Mouse (Mus musculus) hindbrain, embryonic 13.5 days (tissue): ENCODE measurements around the gene Kat2a. TPM values are rescaled to one million over a fixed set of nuclear protein-coding genes. Genes with fewer than 3 reads are reported as not detected.

Experiments used
- ATAC-seq: fragments of 200-750 bp; cut with Nextera tagmentation; 2 replicates; pipeline ENCODE4 v1.8.0; 2017; ENCODE audit warnings: moderate TSS enrichment; ENCODE audit not compliant: low FRiP score
- H3K27ac ChIP-seq: fragments of 300-500 bp; sonication (generic); 2 replicates; pipeline ENCODE4 v1.5.1; 2015; ENCODE audit warnings: inconsistent platforms, mild to moderate bottlenecking, moderate library complexity
- H3K27me3 ChIP-seq: fragments of 300-500 bp; sonication (generic); 2 replicates; pipeline ENCODE4 v1.6.1; 2015; ENCODE audit warnings: mild to moderate bottlenecking, inconsistent platforms
- H3K36me3 ChIP-seq: fragments of 300-500 bp; sonication (generic); 2 replicates; pipeline ENCODE4 v1.6.1; 2015; ENCODE audit warnings: mild to moderate bottlenecking, inconsistent platforms
- H3K4me1 ChIP-seq: fragments of 300-500 bp; sonication (generic); replicated peaks from 2 replicates; pipeline ENCODE4 v1.6.1; 2015; ENCODE audit warnings: inconsistent platforms
- H3K4me2 ChIP-seq: fragments of 300-500 bp; sonication (generic); 2 replicates; pipeline ENCODE4 v1.6.1; 2015; ENCODE audit warnings: inconsistent platforms, mild to moderate bottlenecking, moderate library complexity
- H3K4me3 ChIP-seq: fragments of 300-500 bp; sonication (generic); 2 replicates; pipeline ENCODE4 v1.5.1; 2015; ENCODE audit warnings: mild to moderate bottlenecking, inconsistent platforms
- H3K9ac ChIP-seq: fragments of 300-500 bp; sonication (generic); 2 replicates; pipeline ENCODE4 v1.6.1; 2015; ENCODE audit warnings: mild to moderate bottlenecking, inconsistent platforms
- H3K9me3 ChIP-seq: fragments of 300-500 bp; sonication (generic); 2 replicates; pipeline ENCODE4 v1.6.1; 2016; ENCODE audit warnings: inconsistent platforms
- WGBS: fragments of 180-500 bp; shearing (Covaris S2); methylation state at CpG from one replicate; pipeline ENCODE4 v1.1.7; 2015; 5-methylcytosine and 5-hydroxymethylcytosine counted together
- polyA plus RNA-seq: library from polyadenylated mRNA; unstranded; fragments of >200 nt; fragmentation: Nextera tagmentation; extraction: Ambion mirVana; gene quantifications from 2 replicates; pipeline ENCODE4 v1.2.1, GENCODE M21; 2015

Kat2a gene
- polyA plus RNA-seq, 1 experiment from 2014 or later: 47.4 TPM

- Histone ChIP-seq H3K4me2 (no peak overlapping the region), H3K9me3 (no peaks in the 10 kb centered on the region), H3K36me3 (peaks cover 74% of the 10 kb centered on the region), H3K27ac (no peak overlapping the region), H3K4me1 (peaks cover 4% of the 10 kb centered on the region; the same call in 1 of the 2 replicates), H3K27me3 (peaks cover 16% of the 10 kb centered on the region), H3K4me3 (no peak overlapping the region), H3K9ac (no peak overlapping the region)
- no peak for ATAC-seq
- 82% methylated on average over 4 of the region's 4 CpGs for WGBS
Observed at GRCm38 (mm10) chr11:100748620-100749019, 36.4 kb upstream of the Kat2a start.

GRCm38 (mm10) chr11:100747114-100747513 is 34.8 kb upstream of the Kat2a start:
- ATAC-seq: no peak
- Histone ChIP-seq H3K9ac (no peak overlapping the region), H3K9me3 (no peaks in the 10 kb centered on the region), H3K36me3 (peaks cover 75% of the 10 kb centered on the region), H3K27ac (no peak overlapping the region), H3K27me3 (peaks cover 16% of the 10 kb centered on the region), H3K4me2 (no peak overlapping the region), H3K4me3 (no peak overlapping the region), H3K4me1 (peaks cover under 1% of the 10 kb centered on the region; the same call in 1 of the 2 replicates)
- 73% methylated on average over 5 of the region's 5 CpGs for WGBS

GRCm38 (mm10) chr11:100746546-100746945 is 34.3 kb upstream of the Kat2a start:
- Histone ChIP-seq H3K9me3 (no peaks in the 10 kb centered on the region), H3K27me3 (peaks cover 16% of the 10 kb centered on the region), H3K27ac (no peak overlapping the region), H3K4me3 (no peak overlapping the region), H3K4me2 (no peak overlapping the region), H3K9ac (no peak overlapping the region), H3K4me1 (no peaks in the 10 kb centered on the region; the same call in 1 of the 2 replicates), H3K36me3 (peaks cover 75% of the 10 kb centered on the region)
- WGBS: 73% methylated on average over 10 of the region's 10 CpGs
- no peak for ATAC-seq

DNA sequence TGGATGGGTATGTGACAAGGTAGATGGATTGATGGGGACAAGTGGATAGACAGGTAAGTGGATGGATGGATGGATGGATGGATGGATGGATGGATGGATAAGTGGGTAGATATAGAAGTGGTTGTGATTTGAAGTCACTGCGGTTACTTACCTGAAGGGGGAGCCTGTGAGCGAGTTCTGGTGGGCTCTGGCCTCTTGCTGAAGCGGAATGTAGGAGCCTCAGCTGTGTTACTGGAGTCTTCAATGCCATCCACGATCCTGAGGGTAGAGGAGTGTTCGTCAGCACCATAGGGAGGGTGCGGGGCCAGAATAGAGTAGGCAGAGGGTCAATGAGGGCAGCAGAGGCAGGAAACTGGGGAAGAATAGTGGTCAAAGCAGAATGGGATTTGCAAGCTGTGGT is 32.8 kb upstream of the Kat2a start:
- Histone ChIP-seq H3K4me2 (no peak overlapping the region), H3K9ac (no peak overlapping the region), H3K4me3 (no peak overlapping the region), H3K9me3 (no peaks in the 10 kb centered on the region), H3K4me1 (no peaks in the 10 kb centered on the region; the same call in 1 of the 2 replicates), H3K27me3 (peaks cover 17% of the 10 kb centered on the region), H3K36me3 (peaks cover 65% of the 10 kb centered on the region), H3K27ac (no peak overlapping the region)
- WGBS: 12% methylated on average over 6 of the region's 6 CpGs
- 0 out of 2 replicates have a peak, but pooled peaks have one; percentile 55 for ATAC-seq

DNA sequence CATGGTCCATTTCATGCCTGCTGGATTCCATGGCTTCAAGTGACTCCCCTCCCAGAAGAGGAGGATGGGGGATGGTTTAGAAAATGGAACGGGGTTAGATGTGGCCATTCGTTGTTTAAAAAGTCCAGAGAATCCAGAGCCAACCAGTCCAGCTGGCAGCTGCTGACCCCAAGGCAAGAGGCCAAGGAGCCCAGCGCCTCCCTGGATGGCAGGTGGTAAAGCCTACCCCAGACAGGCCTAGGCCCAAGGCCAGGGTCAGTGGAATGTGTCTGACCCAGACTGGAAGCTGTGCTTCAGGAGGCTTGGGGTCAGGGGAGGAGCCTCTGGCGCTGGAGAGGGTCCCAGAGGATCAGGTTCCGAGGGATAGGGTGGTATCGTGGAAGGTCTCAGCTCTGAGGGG is 29.1 kb upstream of the Kat2a start:
- no peak for ATAC-seq
- no peak overlapping the region for H3K9ac ChIP-seq
- H3K4me2 ChIP-seq: no peak overlapping the region
- no peak overlapping the region for H3K27ac ChIP-seq
- no peak overlapping the region for H3K4me3 ChIP-seq
- peaks cover 17% of the 10 kb centered on the region for H3K4me1 ChIP-seq
- H3K36me3 ChIP-seq: peaks cover 39% of the 10 kb centered on the region
- 78% methylated on average over 6 of the region's 6 CpGs for WGBS
- H3K27me3 ChIP-seq: peaks cover 4% of the 10 kb centered on the region; the same call in 1 of the 2 replicates
- no peaks in the 10 kb centered on the region for H3K9me3 ChIP-seq

DNA sequence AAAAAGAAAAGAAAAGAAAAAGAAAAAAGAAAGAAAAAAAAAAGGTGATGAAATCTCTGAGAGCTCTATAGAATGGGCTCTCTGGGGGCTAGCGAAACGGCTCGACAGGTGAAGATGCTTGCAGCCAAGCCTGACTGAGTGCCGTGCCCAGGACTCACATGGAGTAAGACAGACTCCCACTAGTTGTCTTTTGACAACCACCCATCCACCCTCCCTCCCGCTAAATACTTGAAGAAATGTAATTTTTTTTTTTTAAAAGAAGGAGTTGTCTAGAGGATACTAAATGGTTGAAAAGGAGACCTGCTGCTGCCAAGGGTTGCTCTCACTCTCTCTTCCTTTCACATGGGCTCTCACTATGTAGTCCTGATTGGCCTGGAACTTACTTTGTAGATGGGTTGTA is 26.5 kb upstream of the Kat2a start:
- H3K27me3 ChIP-seq: peaks cover 4% of the 10 kb centered on the region; the same call in 1 of the 2 replicates
- WGBS: 23% methylated on average over 5 of the region's 5 CpGs
- H3K27ac ChIP-seq: peak overlapping the region; percentile 80
- H3K4me1 ChIP-seq: peaks cover 26% of the 10 kb centered on the region
- no peak for ATAC-seq
- peaks cover 23% of the 10 kb centered on the region for H3K36me3 ChIP-seq
- no peaks in the 10 kb centered on the region for H3K9me3 ChIP-seq
- peak overlapping the region; percentile 79 for H3K4me3 ChIP-seq
- peak overlapping the region; percentile 77 for H3K4me2 ChIP-seq
- H3K9ac ChIP-seq: peak overlapping the region; percentile 74

DNA sequence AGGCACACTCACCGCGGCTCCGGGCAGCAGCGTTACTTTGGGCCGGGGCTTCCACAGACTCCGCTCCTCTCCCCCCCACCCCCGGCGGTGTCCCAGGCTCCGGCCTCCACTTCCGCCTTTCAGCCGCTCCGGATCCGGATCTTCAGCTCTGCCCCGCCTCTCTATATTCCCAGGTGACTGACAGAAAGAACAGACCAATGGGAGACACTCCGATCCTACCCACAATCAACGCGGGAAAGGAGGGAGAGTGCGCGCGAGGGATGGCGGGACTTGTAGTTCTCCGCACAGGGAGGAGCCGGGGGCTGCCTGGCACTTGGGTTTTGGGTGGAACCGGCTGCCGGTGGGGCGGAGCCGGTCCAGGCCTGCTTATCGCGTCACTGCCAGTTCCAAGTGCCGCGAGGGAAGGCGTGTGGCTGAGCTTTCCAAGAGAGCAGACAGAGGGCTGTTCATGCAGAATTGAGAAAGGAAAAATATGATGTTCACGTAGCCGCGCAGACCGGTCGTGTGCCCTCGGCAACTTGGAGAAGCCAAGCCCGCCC is 25.9 kb upstream of the Kat2a start, which contains the start of gene Rab5c:
Rab5c (minus strand) TSS at position 150 of the 539 bp plus-strand sequence.
- Histone ChIP-seq H3K27me3 (peaks cover 4% of the 10 kb centered on the region; the same call in 1 of the 2 replicates), H3K27ac (peak within 1 kb of the TSS; percentile 80), H3K4me2 (peak within 1 kb of the TSS; percentile 77), H3K4me3 (peak within 1 kb of the TSS; percentile 79), H3K4me1 (peaks cover 26% of the 10 kb centered on the region), H3K9me3 (no peaks in the 10 kb centered on the region), H3K36me3 (peaks cover 23% of the 10 kb centered on the region), H3K9ac (peak within 1 kb of the TSS; percentile 97)
- peak; percentile 99 for ATAC-seq
- WGBS: under 1% methylated on average over 39 of the region's 39 CpGs

- peaks cover 4% of the 10 kb centered on the region; the same call in 1 of the 2 replicates for H3K27me3 ChIP-seq
- 4% methylated on average over 13 of the region's 13 CpGs for WGBS
- peak overlapping the region; percentile 97 for H3K9ac ChIP-seq
- no peak overlapping the region for H3K27ac ChIP-seq
- H3K4me1 ChIP-seq: peaks cover 26% of the 10 kb centered on the region
- peaks cover 24% of the 10 kb centered on the region for H3K36me3 ChIP-seq
- no peaks in the 10 kb centered on the region for H3K9me3 ChIP-seq
- peak overlapping the region; percentile 79 for H3K4me3 ChIP-seq
- ATAC-seq: no peak
- H3K4me2 ChIP-seq: peak overlapping the region; percentile 77
Observed at GRCm38 (mm10) chr11:100737105-100737733, 25.0 kb upstream of the Kat2a start.

DNA sequence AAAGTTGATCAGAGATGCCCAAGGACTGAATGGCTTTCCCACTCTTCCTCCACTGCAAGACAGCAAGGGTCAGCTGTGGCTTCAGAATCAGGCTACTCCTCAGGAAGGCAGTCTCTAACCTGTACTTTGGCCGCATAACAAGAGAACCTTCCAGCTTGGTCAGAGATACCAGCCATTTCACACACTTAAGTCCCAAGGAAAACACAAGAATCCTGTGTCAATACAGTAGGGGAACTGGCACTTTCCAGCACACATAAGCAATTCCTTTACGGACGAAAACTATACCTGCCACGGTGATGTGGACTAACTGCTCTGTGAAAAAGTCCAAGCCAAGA is 24.4 kb upstream of the Kat2a start:
- no peaks in the 10 kb centered on the region for H3K9me3 ChIP-seq
- no peak overlapping the region for H3K27ac ChIP-seq
- H3K4me2 ChIP-seq: peak overlapping the region; percentile 77
- peak overlapping the region; percentile 79 for H3K4me3 ChIP-seq
- peaks cover 26% of the 10 kb centered on the region for H3K36me3 ChIP-seq
- H3K4me1 ChIP-seq: peaks cover 26% of the 10 kb centered on the region
- 84% methylated on average over 4 of the region's 4 CpGs for WGBS
- ATAC-seq: no peak
- H3K9ac ChIP-seq: peak overlapping the region; percentile 97
- peaks cover 4% of the 10 kb centered on the region; the same call in 1 of the 2 replicates for H3K27me3 ChIP-seq

DNA sequence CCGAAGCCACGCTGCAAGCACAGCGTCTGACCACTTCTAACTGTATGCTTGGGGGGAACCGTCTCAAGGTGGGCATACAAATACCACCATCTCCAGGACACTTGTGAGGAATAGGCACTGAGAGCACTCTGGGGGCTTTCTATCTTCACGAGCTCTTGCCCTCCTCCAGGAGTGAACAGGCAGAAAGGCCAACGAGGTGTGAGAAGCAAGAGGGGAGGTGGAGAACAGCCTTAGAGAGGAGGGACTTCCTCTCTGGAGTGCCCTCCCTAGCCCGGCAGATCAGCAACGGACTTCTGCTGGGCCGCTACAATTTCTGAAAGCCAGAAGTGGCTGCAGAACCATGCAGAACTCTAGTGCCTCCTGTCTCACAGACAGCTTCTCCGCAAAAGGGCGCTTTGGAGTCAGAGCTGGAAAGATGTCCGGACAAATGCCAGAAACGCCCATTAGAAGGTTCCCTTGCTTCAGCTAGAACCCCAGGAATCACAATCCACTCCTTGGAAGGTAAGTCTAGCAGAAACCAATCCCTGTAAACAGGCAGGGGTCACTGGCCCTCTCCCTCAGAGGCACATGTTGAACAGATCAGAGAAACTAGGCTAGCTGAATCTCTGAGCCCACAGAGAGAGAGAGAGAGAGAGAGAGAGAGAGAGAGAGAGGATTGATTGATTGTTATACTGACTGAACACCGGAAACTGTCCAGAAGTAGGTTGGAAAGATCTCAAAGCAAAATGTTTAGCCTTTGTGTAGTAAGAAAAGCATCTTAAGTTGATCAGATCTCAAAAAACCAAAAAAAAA is 23.9 kb upstream of the Kat2a start:
- no peaks in the 10 kb centered on the region for H3K9me3 ChIP-seq
- H3K27ac ChIP-seq: no peak overlapping the region
- peak overlapping the region; percentile 77 for H3K4me2 ChIP-seq
- peaks cover 21% of the 10 kb centered on the region for H3K36me3 ChIP-seq
- 0 out of 2 replicates have a peak overlapping the region, but pooled peaks have one; percentile 79 for H3K4me3 ChIP-seq
- H3K27me3 ChIP-seq: no peaks in the 10 kb centered on the region; the same call in 1 of the 2 replicates
- peaks cover 26% of the 10 kb centered on the region for H3K4me1 ChIP-seq
- ATAC-seq: no peak
- WGBS: 86% methylated on average over 14 of the region's 14 CpGs
- peak overlapping the region; percentile 31; the same call in 1 of the 2 replicates for H3K9ac ChIP-seq

DNA sequence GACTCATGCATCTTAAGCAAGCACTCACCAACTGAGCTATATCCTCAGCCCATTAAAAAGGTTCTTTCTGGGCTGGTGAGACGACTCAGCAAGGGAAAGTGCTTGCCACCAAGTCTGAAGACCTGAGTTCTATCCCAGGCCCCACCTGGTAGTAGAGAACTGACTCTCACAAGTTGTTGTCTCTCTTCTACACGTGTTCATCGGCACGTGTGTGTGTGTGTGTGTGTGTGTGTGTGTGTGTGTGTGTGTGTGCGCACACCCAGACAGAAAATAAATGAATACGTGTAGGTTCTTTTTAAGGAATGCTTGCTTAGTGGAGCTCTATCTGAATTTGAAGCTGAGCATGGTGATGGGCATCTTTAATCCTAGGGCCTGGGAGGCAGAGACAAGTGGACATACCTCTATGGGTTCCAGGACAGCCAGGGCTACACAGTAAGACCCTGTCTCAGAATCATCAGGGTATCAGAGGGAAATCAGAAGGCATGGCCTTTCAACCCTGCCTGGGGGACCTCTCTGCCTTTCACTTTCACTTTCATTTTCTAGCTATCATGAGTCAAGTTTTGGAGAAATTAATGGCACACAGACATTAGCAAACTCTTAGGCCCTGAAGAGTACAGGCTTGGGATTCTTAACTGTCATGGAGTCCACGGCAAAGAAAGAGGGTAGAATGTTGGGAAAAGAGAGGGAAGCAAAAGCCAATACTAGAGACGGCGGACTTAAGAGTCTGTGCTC is 23.0 kb upstream of the Kat2a start:
- no peak overlapping the region for H3K4me3 ChIP-seq
- no peaks in the 10 kb centered on the region for H3K27me3 ChIP-seq
- H3K9me3 ChIP-seq: no peaks in the 10 kb centered on the region
- peaks cover 20% of the 10 kb centered on the region for H3K36me3 ChIP-seq
- WGBS: 89% methylated on average over 9 of the region's 9 CpGs
- no peak for ATAC-seq
- no peak overlapping the region for H3K9ac ChIP-seq
- H3K27ac ChIP-seq: no peak overlapping the region
- H3K4me1 ChIP-seq: peaks cover 26% of the 10 kb centered on the region
- peak overlapping the region; percentile 15; the same call in 1 of the 2 replicates for H3K4me2 ChIP-seq
